Mouse (Mus musculus) kidney, postnatal 0 days (tissue): Measurements from ENCODE around the gene Apbb2. TPM values are rescaled to one million over a fixed set of nuclear protein-coding genes. Genes with fewer than 3 reads are reported as not detected.

Source experiments
- ATAC-seq: fragments of 200-750 bp; cut with Nextera tagmentation; replicated peaks from 2 replicates; pipeline ENCODE4 v1.8.0; 2017; ENCODE audit warnings: low read depth, moderate number of reproducible peaks, moderate TSS enrichment, moderate library complexity; ENCODE audit not compliant: low FRiP score
- DNase-seq: peaks from one replicate; pipeline ENCODE4 v3.0.0-alpha.2; 2016; ENCODE audit warnings: low spot score
- H3K27ac ChIP-seq: fragments of 300-500 bp; sonication (generic); 2 replicates; pipeline ENCODE4 v1.5.1; 2014; ENCODE audit warnings: mild to moderate bottlenecking
- H3K27me3 ChIP-seq: fragments of 300-500 bp; sonication (generic); 2 replicates; pipeline ENCODE4 v1.6.1; 2014; ENCODE audit warnings: low read length, mixed read lengths; ENCODE audit not compliant: insufficient read depth
- H3K36me3 ChIP-seq: fragments of 300-500 bp; sonication (generic); 2 replicates; pipeline ENCODE4 v1.6.1; 2014; ENCODE audit warnings: low read length, mixed read lengths; ENCODE audit not compliant: insufficient read depth
- H3K4me1 ChIP-seq: fragments of 300-500 bp; sonication (generic); replicated peaks from 2 replicates; pipeline ENCODE4 v1.6.1; 2014; ENCODE audit warnings: antibody characterized with exemption, low read length, mixed read lengths; ENCODE audit not compliant: insufficient read depth
- H3K4me2 ChIP-seq: fragments of 300-500 bp; sonication (generic); 2 replicates; pipeline ENCODE4 v1.6.1; 2014; ENCODE audit warnings: mild to moderate bottlenecking, low read length, moderate library complexity, mixed read lengths
- H3K4me3 ChIP-seq: fragments of 300-500 bp; sonication (generic); replicated peaks from 2 replicates; pipeline ENCODE4 v1.5.1; 2014; ENCODE audit warnings: low read depth, low read length
- H3K9ac ChIP-seq: fragments of 300-500 bp; sonication (generic); 2 replicates; pipeline ENCODE4 v1.6.1; 2014; ENCODE audit warnings: low read depth, low read length
- H3K9me3 ChIP-seq: fragments of 300-500 bp; sonication (generic); replicated peaks from 2 replicates; pipeline ENCODE4 v1.6.1; 2016; ENCODE audit warnings: low read length, inconsistent platforms, mixed read lengths
- CTCF ChIP-seq: IDR thresholded peaks from 2 replicates; pipeline ENCODE4 v1.5.1; 2016; ENCODE audit warnings: antibody characterized with exemption, low read depth, mild to moderate bottlenecking, moderate library complexity
- WGBS: fragments of 180-500 bp; shearing (Covaris S2); extraction: QIAGEN DNeasy Blood & Tissue Kit; methylation state at CpG from one replicate; pipeline ENCODE4 v1.1.7; 2014; 5-methylcytosine and 5-hydroxymethylcytosine counted together
- polyA plus RNA-seq: library from polyadenylated mRNA; unstranded; fragments of >200 nt; fragmentation: Nextera tagmentation; extraction: Ambion mirVana; gene quantifications from 2 replicates; pipeline ENCODE4 v1.2.1, GENCODE M21; 2015

Gene Apbb2
- polyA plus RNA-seq, 1 experiment from 2014 or later, result 47.0 TPM

GRCm38 (mm10) chr5:66475824-66476223 lies 142.8 kb downstream of the Apbb2 start:
- ATAC-seq, result no peak
- H3K27ac ChIP-seq, result no peak overlapping the region
- 88% methylated on average over 6 of the region's 6 CpGs for WGBS

DNA sequence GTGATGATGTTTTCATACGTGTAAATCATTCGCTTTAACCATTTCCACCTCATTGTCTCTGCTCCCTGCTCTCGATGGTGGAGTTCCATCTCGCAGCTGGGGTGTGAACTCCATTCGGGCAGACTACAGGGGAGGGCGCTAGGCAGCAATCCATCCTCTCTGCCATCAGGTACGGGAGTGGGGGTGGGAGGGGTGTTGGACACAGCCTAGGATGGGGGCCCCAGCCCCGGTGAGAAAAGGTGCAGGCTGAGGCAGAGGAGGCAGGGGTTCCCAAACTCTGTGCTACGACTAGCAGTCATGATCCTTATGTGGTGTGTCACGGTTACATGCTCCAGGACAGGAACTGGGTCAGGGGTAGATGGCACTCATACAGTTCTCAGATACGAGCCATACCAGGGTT lies 144.4 kb downstream of the Apbb2 start:
- Histone ChIP-seq H3K27me3 (no peaks in the 10 kb centered on the region), H3K4me1 (0 out of 2 replicates have a peak, but pooled peaks cover 3% of the 10 kb centered on the region), H3K36me3 (no peaks in the 10 kb centered on the region), H3K4me2 (no peak overlapping the region), H3K27ac (no peak overlapping the region), H3K9me3 (no peaks in the 10 kb centered on the region), H3K4me3 (no peak overlapping the region), H3K9ac (no peak overlapping the region)
- 58% methylated on average over 11 of the region's 11 CpGs for WGBS
- TF ChIP-seq CTCF, result no peak
- DNase-seq (no peak), ATAC-seq (no peak)

More at GRCm38 (mm10) chr5:66475824-66476223, 142.8 kb downstream of the Apbb2 start:
- H3K4me3 ChIP-seq, result no peak overlapping the region
- TF ChIP-seq CTCF, result no peak
- DNase-seq, result no peak
- H3K9ac ChIP-seq, result no peak overlapping the region
- no peak overlapping the region for H3K4me2 ChIP-seq
- H3K36me3 ChIP-seq, result no peaks in the 10 kb centered on the region
- 0 out of 2 replicates have a peak, but pooled peaks cover 3% of the 10 kb centered on the region for H3K4me1 ChIP-seq
- no peaks in the 10 kb centered on the region for H3K27me3 ChIP-seq
- H3K9me3 ChIP-seq, result no peaks in the 10 kb centered on the region

GRCm38 (mm10) chr5:66473599-66473998 lies 145.0 kb downstream of the Apbb2 start:
- 42% methylated on average over 12 of the region's 12 CpGs for WGBS
- Histone ChIP-seq H3K36me3 (no peaks in the 10 kb centered on the region), H3K27ac (no peak overlapping the region), H3K27me3 (no peaks in the 10 kb centered on the region), H3K4me1 (0 out of 2 replicates have a peak, but pooled peaks cover 3% of the 10 kb centered on the region), H3K9ac (no peak overlapping the region), H3K4me2 (no peak overlapping the region), H3K4me3 (no peak overlapping the region), H3K9me3 (no peaks in the 10 kb centered on the region)
- no peak for TF ChIP-seq CTCF
- DNase-seq, result no peak
- ATAC-seq, result no peak

DNA sequence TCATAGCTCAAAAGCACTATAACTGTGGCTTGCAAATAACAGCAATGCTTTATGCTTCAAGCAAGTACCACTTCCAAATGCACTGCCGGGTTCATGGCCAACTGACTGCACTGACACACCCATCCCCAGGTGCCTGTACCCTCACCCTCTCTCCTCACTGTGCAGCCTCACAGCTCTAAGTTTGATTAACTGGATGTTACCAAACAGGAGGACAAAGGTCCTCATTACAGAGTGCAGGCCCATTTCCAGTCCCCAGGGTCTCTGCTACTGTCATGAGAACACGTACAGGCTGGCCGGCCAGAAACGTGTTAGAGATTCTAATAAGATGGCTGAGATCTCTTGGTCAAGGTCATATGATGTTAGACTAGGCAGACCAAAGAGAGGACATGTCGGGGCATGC lies 147.7 kb downstream of the Apbb2 start:
- H3K27me3 ChIP-seq, result no peaks in the 10 kb centered on the region
- no peak overlapping the region for H3K27ac ChIP-seq
- no peak overlapping the region for H3K4me3 ChIP-seq
- H3K36me3 ChIP-seq, result no peaks in the 10 kb centered on the region
- DNase-seq (no peak), ATAC-seq (peak; percentile 49; the same call in 1 of the 2 replicates)
- H3K9ac ChIP-seq, result no peak overlapping the region
- 80% methylated on average over 5 of the region's 5 CpGs for WGBS
- TF ChIP-seq CTCF, result no peak
- H3K9me3 ChIP-seq, result no peaks in the 10 kb centered on the region
- 0 out of 2 replicates have a peak, but pooled peaks cover 3% of the 10 kb centered on the region for H3K4me1 ChIP-seq
- no peak overlapping the region for H3K4me2 ChIP-seq

- Histone ChIP-seq H3K36me3 (no peaks in the 10 kb centered on the region), H3K27ac (no peak overlapping the region), H3K4me1 (0 out of 2 replicates have a peak, but pooled peaks cover 3% of the 10 kb centered on the region), H3K9ac (no peak overlapping the region), H3K4me2 (no peak overlapping the region), H3K4me3 (no peak overlapping the region), H3K9me3 (no peaks in the 10 kb centered on the region), H3K27me3 (no peaks in the 10 kb centered on the region)
- ATAC-seq, result peak; percentile 54
- DNase-seq, result peak; percentile 54
- TF ChIP-seq CTCF, result no peak
- 63% methylated on average over 11 of the region's 11 CpGs for WGBS
Measured at GRCm38 (mm10) chr5:66469685-66470084, 148.9 kb downstream of the Apbb2 start.

DNA sequence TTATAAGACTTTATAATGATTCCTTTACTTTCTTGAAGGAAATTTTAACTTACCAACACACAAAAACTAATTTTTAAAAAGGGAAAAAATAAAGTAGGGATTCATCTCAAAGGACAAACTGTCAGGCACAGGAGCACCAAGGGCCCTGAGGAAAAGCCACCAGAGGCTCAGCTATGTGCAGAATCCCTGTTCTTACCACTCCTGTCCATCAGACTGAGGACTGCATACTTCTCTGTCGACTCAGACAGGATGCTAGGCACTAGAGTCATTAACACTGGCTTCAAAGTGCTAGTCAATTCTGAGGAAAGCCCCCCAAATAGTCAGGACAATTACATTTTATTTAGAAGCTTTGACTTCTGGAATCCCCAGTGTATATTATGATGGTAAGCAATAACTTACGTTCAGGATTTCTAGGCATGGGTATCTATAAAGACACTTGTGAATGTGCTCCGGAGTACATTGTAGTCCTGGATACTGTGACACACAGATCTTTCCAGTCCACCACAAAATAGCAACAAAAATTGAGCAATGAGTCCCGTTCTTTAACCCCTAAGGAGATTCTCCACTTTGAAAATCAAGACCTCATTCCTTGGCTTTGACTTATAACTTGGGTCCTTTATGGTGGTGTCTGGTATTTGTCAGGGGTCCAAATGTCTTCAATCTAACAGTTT lies 150.1 kb downstream of the Apbb2 start:
- no peak overlapping the region for H3K4me2 ChIP-seq
- H3K27ac ChIP-seq, result no peak overlapping the region
- no peak for ATAC-seq
- WGBS, result 75% methylated on average over 4 of the region's 4 CpGs
- no peak overlapping the region for H3K9ac ChIP-seq
- TF ChIP-seq CTCF, result no peak
- H3K36me3 ChIP-seq, result no peaks in the 10 kb centered on the region
- no peaks in the 10 kb centered on the region for H3K27me3 ChIP-seq
- no peak overlapping the region for H3K4me3 ChIP-seq
- H3K9me3 ChIP-seq, result no peaks in the 10 kb centered on the region
- 0 out of 2 replicates have a peak, but pooled peaks cover 3% of the 10 kb centered on the region for H3K4me1 ChIP-seq
- no peak for DNase-seq
